Mouse (Mus musculus): ENCODE results near the gene Dgat2.

- TF ChIP-seq CTCF (IDR thresholded peaks at IDR 0.05; ENCODE audit: low read depth, low read length) (no peak), POLR2A (IDR thresholded peaks at IDR 0.05; ENCODE audit: insufficient read depth, low read length) (no peak)
These were observed 16.4 kb downstream of the Dgat2 start for GRCm38 (mm10) chr7:99166159-99166558.

All from ES-Bruce4 (cell line).